Mouse (Mus musculus) kidney, adult 2 months (tissue): ENCODE data around the gene Mab21l2. TPM values are rescaled to one million over a fixed set of nuclear protein-coding genes. Genes with fewer than 3 reads are reported as not detected.

Experiments
- DNase-seq: peaks from one replicate; pipeline ENCODE4 v3.0.0; 2021
- H3K27ac ChIP-seq: fragments of 200-500 bp; 2 replicates; pipeline ENCODE4 v1.5.1; 2012; ENCODE audit warnings: low read depth, low read length, control low read depth, inconsistent platforms; ENCODE audit not compliant: insufficient read depth
- H3K27me3 ChIP-seq: fragments of 200-500 bp; replicated peaks from 2 replicates; pipeline ENCODE4 v1.6.1; 2012; ENCODE audit warnings: mild to moderate bottlenecking, moderate library complexity, low read length, inconsistent platforms; ENCODE audit not compliant: control insufficient read depth, insufficient read depth
- H3K36me3 ChIP-seq: fragments of 200-500 bp; 2 replicates; pipeline ENCODE4 v1.6.1; 2012; ENCODE audit warnings: mild to moderate bottlenecking, moderate library complexity, low read length, inconsistent platforms; ENCODE audit not compliant: control insufficient read depth, insufficient read depth
- H3K4me1 ChIP-seq: fragments of 200-500 bp; 2 replicates; pipeline ENCODE4 v1.6.1; 2011; ENCODE audit warnings: low read length; ENCODE audit not compliant: control insufficient read depth, insufficient read depth
- H3K4me3 ChIP-seq: fragments of 200-500 bp; 2 replicates; pipeline ENCODE4 v1.5.1; 2011; ENCODE audit warnings: mild to moderate bottlenecking, low read depth, low read length, control low read depth; ENCODE audit not compliant: insufficient read depth
- CTCF ChIP-seq: fragments of 200-500 bp; conservative IDR thresholded peaks from 2 replicates; pipeline ENCODE4 v1.5.1; 2011; ENCODE audit warnings: low read depth, mild to moderate bottlenecking, control low read depth, low read length, moderate library complexity, mixed read lengths; ENCODE audit not compliant: insufficient read depth, insufficient read length
- POLR2A ChIP-seq: fragments of 200-500 bp; IDR thresholded peaks from one replicate; pipeline ENCODE4 v1.6.1; 2011; ENCODE audit warnings: low read depth, low read length, control low read depth
- WGBS: fragments of 180-500 bp; shearing (Covaris S2); methylation state at CpG from one replicate; pipeline ENCODE4 v1.1.7; 2018; 5-methylcytosine and 5-hydroxymethylcytosine counted together
- polyA plus RNA-seq: library from polyadenylated mRNA; depleted of rRNA; stranded (reverse); fragments of >200 nt; gene quantifications from 2 replicates; pipeline ENCODE4 v1.2.3, GENCODE M21; 2012; rRNA removed

Gene Mab21l2
- 0.05 and 0.08 TPM in 2 replicates for polyA plus RNA-seq

DNA sequence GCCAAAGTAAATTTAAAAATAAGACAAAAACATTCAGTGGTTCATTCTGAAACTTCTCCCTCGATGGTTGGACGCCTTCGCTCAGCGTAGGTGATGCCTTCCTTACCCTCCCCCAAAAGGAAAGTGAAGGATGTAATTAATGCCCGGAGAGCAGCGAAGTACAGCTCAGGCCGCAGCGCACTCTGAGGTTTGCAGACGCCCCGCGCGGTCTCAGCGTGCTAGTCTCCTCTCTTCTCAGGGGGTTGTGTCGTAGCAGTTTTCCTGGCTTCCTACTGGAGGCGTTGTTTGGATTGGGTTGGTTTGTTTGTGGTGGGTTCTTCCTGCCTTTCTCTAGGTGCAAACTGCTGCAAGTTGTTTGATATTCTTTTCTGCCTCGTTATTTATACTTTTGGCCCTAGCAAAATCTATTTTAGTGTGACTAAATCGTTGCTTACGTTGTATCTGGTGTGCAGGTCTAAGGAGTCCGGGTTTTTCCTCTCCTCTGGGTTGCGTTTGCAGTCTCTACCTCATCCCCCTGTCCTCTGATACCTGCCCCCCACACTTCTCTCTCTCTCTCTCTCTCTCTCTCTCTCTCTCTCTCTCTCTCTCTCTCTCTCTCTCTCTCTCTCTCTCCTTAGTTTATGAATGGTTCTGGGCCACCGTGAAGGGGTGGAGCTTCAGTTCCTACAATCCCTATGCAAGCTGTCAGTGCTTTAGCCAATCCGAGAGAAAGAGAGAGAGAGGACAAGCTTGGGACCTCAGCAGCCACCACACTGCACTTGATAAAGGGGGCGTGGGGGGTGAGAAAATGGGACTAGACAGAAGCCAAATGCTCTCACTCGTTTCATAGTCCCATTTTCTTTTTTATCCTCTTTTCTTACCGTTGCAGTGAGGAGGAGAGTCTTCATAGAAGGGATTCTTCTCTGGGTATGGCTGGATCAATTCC is at the start of gene Mab21l2:
Gene Mab21l2, minus strand, starts transcription at position 539 of the 925 bp plus-strand sequence.
- H3K27me3 ChIP-seq, result no peaks in the 10 kb centered on the region
- no peak within 1 kb of the TSS for H3K27ac ChIP-seq
- H3K4me3 ChIP-seq, result no peak within 1 kb of the TSS
- DNase-seq, result no peak
- H3K4me1 ChIP-seq, result no peaks in the 10 kb centered on the region
- WGBS, result 59% methylated on average over 25 of the region's 25 CpGs
- TF ChIP-seq POLR2A (no peak), CTCF (no peak)
- no peaks in the 10 kb centered on the region for H3K36me3 ChIP-seq

DNA sequence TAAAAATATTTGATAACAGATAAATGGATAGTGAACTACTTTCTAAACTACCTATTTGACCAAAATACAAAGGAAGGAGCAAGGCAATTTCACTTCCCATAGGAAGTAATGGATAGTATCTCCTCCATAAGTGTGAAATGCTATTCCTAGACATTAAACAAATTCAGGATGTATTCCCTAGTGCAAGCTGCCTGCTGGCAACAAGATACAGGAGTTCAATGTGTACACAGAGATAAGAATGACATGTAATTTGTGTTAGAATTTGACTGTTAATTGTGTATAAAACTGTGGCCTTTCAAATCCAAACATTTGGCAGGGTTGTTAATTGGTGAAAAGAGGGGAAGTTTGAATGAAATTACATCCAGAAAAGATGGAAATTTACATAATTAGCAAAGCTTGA is 26.9 kb upstream of the Mab21l2 start:
- no peak overlapping the region for H3K4me3 ChIP-seq

DNA sequence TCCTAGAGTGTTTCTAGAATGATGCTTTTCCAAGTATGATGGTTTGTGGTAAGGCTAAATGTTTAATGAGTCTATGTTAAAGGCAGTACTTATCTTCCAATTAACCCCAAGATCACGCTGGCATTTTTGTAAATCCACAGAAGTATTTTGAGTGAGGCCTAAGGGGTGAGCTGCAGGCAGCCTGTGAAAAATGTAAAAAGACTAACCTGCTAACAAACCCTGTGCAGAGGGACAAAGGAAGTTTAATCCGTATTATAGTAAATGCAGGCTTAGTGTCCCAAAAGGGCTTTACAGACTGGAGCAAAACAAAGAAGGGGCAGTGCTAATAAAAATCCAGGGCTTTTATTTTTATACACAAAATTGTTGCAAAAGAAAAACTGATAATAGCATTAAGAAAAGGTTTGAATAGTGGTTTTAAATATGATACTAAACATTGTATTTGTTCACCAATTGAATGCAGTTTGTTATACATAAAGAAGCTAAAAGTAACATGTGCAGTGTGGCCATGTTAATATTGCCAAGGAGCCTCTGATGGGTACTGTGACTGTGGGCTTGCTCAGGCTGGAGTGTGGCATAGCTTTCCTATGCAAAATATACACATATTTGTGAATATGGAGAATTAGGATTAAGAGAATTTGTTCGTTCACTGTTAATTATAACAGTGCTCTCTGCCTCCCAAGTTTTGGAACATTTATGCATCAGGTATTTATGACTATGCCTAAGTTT is 24.3 kb upstream of the Mab21l2 start:
- TF ChIP-seq CTCF (no peak), POLR2A (no peak)
- H3K27me3 ChIP-seq, result no peaks in the 10 kb centered on the region
- no peak overlapping the region for H3K27ac ChIP-seq
- 92% methylated on average over 3 of the region's 3 CpGs for WGBS
- no peak overlapping the region for H3K4me3 ChIP-seq
- H3K36me3 ChIP-seq, result no peaks in the 10 kb centered on the region
- no peak for DNase-seq
- no peaks in the 10 kb centered on the region for H3K4me1 ChIP-seq

More for the DNA sequence above, 26.9 kb upstream of the Mab21l2 start:
- no peak for TF ChIP-seq CTCF
- TF ChIP-seq POLR2A, result no peak
- Histone ChIP-seq H3K4me1 (no peaks in the 10 kb centered on the region), H3K27me3 (no peaks in the 10 kb centered on the region), H3K36me3 (no peaks in the 10 kb centered on the region), H3K27ac (no peak overlapping the region)
- DNase-seq, result no peak

DNA sequence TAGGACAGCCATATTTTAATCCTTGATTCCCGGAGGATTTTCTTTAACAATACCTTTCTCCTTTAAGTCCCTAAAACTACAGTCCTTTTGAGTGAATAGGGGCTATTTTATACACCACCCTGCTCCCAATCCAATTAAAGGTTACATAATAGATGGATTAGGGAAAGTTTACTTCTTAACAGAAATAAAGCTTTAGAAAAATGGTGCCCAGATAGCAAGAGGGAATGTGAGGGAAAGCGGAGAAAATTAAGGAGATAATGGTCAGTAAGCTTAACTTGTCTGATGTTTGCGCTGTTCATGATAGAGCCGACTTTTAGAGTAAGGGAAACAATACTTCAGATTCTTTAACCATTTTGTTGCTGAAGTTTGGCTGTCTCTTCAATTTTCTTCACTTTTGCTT is 23.1 kb upstream of the Mab21l2 start:
- Histone ChIP-seq H3K27ac (no peak overlapping the region), H3K27me3 (no peaks in the 10 kb centered on the region), H3K4me1 (no peaks in the 10 kb centered on the region), H3K4me3 (no peak overlapping the region), H3K36me3 (no peaks in the 10 kb centered on the region)
- DNase-seq, result no peak
- TF ChIP-seq CTCF (no peak), POLR2A (no peak)
- WGBS, result 78% methylated on average over 4 of the region's 4 CpGs

DNA sequence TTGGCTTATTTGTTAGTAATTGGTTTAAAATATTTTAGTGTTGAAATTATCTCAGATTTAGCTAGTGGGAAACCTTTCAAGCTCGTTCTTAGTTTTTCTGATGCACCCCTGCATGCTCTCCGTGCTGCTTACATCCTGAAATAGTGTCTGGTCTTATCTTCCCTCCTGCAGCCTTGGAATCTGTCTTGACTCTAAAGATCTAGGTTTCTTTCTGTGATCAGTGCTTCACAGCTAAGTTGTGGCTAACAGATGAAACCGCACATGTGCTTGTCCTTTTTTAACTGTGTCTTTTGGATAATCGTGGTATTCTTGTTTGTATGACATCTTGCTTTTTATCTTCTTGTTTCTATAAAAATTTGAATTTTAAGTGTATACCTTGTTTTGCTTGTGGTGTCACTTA is 18.9 kb upstream of the Mab21l2 start:
- no peaks in the 10 kb centered on the region for H3K36me3 ChIP-seq
- no peak overlapping the region for H3K27ac ChIP-seq
- TF ChIP-seq POLR2A (no peak), CTCF (no peak)
- WGBS, result 88% methylated on average over 4 of the region's 4 CpGs
- H3K27me3 ChIP-seq, result no peaks in the 10 kb centered on the region
- DNase-seq, result no peak
- H3K4me1 ChIP-seq, result no peaks in the 10 kb centered on the region
- H3K4me3 ChIP-seq, result no peak overlapping the region

DNA sequence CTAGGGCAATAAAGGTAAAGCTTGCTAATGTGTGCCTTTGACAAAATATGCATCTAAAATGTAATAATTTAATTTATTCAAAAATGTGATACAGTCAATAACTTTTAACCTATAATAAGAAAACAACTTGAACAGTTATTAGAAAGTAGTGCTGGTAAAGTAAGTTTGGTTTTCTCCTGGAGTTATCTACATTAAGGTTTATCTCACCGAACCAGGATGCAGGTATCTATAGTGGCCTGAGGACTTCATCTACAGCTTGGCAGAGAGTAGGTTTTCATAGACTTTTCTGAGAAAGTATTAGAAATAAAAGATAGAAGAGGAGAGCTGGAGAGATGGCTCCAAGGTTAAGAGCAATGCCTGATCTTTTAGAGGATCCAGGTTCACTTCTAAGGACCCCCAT is 13.0 kb upstream of the Mab21l2 start:
- no peak for DNase-seq
- no peak for TF ChIP-seq POLR2A
- no peak for TF ChIP-seq CTCF
- no peak overlapping the region for H3K4me3 ChIP-seq
- no peaks in the 10 kb centered on the region for H3K36me3 ChIP-seq
- no peaks in the 10 kb centered on the region for H3K27me3 ChIP-seq
- H3K27ac ChIP-seq, result no peak overlapping the region
- no peaks in the 10 kb centered on the region for H3K4me1 ChIP-seq
- WGBS, result 97% methylated on average over 1 of the region's 1 CpGs

DNA sequence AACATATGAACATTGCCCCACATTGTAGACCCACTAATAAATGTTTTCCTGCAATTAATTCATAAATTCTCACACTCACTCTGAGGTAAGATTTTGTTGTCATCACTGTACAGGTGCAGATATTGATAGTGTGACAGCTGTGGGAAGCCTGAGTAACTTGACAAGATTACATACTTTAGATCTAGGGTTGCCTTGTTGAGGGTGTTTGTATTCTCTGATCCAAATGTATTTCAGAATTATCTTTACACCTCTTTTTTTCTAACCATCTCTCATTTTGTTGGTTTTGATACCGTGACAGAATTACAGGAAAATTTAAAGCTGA is 12.6 kb upstream of the Mab21l2 start:
- no peaks in the 10 kb centered on the region for H3K36me3 ChIP-seq
- no peak overlapping the region for H3K4me3 ChIP-seq
- TF ChIP-seq POLR2A (no peak), CTCF (no peak)
- H3K4me1 ChIP-seq, result no peaks in the 10 kb centered on the region
- DNase-seq, result no peak
- H3K27ac ChIP-seq, result no peak overlapping the region
- whole genome bisulfite sequencing, result 96% methylated on average over 1 of the region's 1 CpGs
- H3K27me3 ChIP-seq, result no peaks in the 10 kb centered on the region
